Mouse (Mus musculus) bone marrow macrophage, adult 2 months (primary cell): ENCODE measurements at regions not wholly inside any gene's neighbourhood (a gene's known extent, or its start where the extent isn't known, plus 50 kb on each side); places are given as distances from the start of the nearest gene placed in this dataset.

Experiments
- H3K27ac ChIP-seq: 2 replicates; pipeline ENCODE4 v1.5.1; 2012; ENCODE audit warnings: low read depth, low read length; ENCODE audit not compliant: insufficient read depth
- H3K4me1 ChIP-seq: 2 replicates; pipeline ENCODE4 v1.6.1; 2012; ENCODE audit warnings: low read length; ENCODE audit not compliant: control insufficient read depth, insufficient read depth
- H3K4me3 ChIP-seq: 2 replicates; pipeline ENCODE4 v1.5.1; 2012; ENCODE audit warnings: mild to moderate bottlenecking, low read length, moderate library complexity; ENCODE audit not compliant: insufficient read depth
- CTCF ChIP-seq: IDR thresholded peaks from 2 replicates; pipeline ENCODE4 v1.5.1; 2012; ENCODE audit warnings: low read depth, mild to moderate bottlenecking, low read length, moderate library complexity
- POLR2A ChIP-seq: IDR thresholded peaks from 2 replicates; pipeline ENCODE4 v1.6.1; 2012; ENCODE audit warnings: mild to moderate bottlenecking, low read depth, low read length, borderline replicate concordance

- H3K27ac ChIP-seq = no peak overlapping the region
- H3K4me1 ChIP-seq = no peaks in the 10 kb centered on the region
- H3K4me3 ChIP-seq = no peak overlapping the region
- TF ChIP-seq POLR2A = no peak
These were observed 60.1 kb upstream of the Gm765 start for GRCm38 (mm10) chr6:98402605-98403004.

GRCm38 (mm10) chr6:98394589-98394988, 52.0 kb upstream of the Gm765 start:
- Histone ChIP-seq H3K27ac (no peak overlapping the region), H3K4me1 (no peaks in the 10 kb centered on the region), H3K4me3 (no peak overlapping the region)
- no peak for TF ChIP-seq CTCF
- TF ChIP-seq POLR2A = no peak
